Mouse (Mus musculus) adrenal gland, postnatal 10 days (tissue): ENCODE measurements around the gene Mpig6b. TPM values are rescaled to one million over a fixed set of nuclear protein-coding genes. Genes with fewer than 3 reads are reported as not detected.

ENCODE experiments used
- DNase-seq: peaks from one replicate; pipeline ENCODE4 v3.0.0; 2021; ENCODE audit warnings: mixed read lengths
- total RNA-seq, 2 experiments: library from RNA; stranded (reverse); gene quantifications; 2 replicates each; pipeline ENCODE4 v1.2.3; 2021

The Mpig6b gene
- total RNA-seq, 2 experiments from 2014 or later = 0.24 to 0.30 TPM

DNA sequence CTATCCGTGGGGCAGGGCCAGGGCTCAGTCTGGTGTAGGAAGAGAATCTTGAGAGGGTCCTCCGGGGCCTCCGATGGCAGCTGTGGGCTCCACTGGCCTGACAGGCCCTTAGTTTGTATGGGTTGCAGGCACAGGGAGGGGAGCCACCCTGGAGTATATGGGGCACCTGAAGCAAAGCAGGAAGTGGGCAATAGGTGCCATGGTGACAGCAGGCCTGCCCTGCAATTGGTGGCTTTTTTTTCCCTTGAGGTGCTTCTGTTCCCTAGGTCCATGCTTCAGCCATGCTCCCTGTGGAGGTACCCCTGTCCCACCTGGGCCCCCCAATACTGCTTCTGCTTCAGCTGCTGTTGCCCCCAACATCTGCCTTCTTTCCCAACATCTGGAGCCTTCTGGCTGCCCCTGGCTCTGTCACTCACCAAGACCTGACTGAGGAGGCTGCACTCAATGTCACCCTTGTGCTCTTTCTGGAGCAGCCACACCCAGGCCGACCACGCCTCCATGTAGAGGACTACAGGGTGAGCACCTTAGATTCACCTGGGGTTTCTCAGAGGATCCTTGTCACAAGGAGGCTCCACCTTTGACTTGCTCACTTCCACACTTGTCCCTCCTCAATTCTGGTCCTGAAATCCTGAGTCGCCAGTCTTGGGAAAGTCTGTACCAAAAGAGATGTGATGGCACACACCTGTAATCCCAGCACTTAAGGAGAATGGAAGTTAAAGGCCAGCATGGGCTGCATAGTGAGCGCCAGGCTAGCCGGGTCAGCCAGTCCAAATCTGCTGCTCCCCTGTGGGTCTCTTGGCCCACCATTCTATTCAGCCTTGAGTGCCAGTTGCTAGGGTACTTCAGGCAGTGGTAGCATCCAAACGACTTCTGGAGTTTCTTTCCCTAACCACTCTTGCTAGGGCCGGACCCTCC lies 48.9 kb downstream of the Mpig6b start:
- DNase-seq = no peak

DNA sequence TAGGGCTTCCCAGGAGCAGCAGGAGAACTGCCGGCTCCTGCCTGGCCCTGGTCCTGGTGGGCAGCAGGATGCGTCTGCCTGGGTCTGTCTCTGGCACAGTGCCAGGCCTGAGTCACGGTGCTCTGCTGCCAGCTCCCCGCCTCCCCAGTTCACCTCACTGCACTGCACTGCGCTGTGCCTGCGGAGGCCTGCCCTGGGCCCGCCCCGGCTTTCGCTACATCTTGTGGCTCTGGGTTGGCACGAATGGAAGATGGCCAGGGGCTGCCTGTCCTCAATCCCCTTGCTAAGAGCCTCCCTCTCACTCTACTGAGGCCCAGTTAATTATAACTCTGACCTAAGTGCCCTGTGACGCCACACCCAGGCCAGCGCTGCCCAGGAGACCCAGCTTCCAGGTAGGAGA lies 49.6 kb downstream of the Mpig6b start, which contains the start of gene Vwa7:
TSS of gene Vwa7 (plus strand) at position 204 of the 400 bp plus-strand sequence.
- DNase-seq = peak; percentile 74

DNA sequence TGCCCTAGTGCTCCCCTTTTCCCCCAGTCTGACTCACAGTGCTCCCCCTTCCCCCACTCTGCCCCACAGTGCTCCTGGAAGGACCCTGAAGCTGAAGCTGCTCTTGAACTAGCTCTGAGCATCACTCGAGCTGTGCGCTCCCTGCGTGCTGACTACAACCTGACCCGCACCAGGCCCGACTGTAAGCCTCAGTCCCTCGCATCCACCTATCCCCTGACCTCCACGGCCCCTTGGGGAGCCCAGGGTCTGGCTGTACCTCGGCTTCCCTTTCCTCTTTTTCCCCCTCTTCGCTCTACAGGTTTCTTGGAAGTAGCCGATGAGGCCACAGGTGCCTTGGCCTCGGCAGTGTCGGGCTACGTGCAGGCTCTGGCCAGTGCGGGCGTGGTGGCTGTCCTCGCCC lies 50.7 kb downstream of the Mpig6b start:
- no peak for DNase-seq

DNA sequence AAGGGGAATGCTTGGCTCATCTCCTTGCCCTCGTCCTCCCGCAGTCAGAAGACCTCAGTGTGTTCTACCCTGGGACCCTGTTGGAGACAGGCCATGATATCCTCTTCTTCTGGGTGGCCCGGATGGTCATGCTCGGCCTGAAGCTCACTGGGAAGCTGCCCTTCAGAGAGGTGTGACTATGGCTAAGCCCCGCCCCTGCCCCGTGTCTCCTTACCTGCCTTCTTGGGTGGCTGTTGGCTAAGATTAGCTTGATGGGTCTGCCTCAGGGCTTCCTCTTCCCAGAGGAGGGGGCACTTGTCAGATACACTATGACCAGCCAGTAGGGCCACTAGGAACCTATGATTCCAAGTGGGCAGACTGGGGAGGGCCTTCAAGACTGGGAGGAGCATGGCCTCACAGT lies 52.8 kb downstream of the Mpig6b start:
- no peak for DNase-seq

Other genes with a start within 250 kb of the Mpig6b start
- gene Stk19, start 229.2 kb downstream of the Mpig6b start, total RNA-seq = 10 to 100 TPM; 31.8 to 33.0 TPM
- 10 to 100 TPM; 45.1 to 52.2 TPM for gene Dxo, start 229.2 kb downstream of the Mpig6b start, total RNA-seq
- gene Skiv2l, start 216.0 kb downstream of the Mpig6b start, total RNA-seq = 10 to 100 TPM; 49.2 to 60.8 TPM
- gene Nelfe, start 215.8 kb downstream of the Mpig6b start, total RNA-seq = 10 to 100 TPM; 44.2 to 48.4 TPM
- gene Cfb, start 203.7 kb downstream of the Mpig6b start, total RNA-seq = 100 to 1,000 TPM; 158 to 363 TPM
- gene Zbtb12, start 186.7 kb downstream of the Mpig6b start, total RNA-seq = 10 to 100 TPM; 13.5 to 17.8 TPM
- gene Gm20547, start 184.1 kb downstream of the Mpig6b start, total RNA-seq = under 1 TPM in 1 of 2 experiments, not detected in 1; 0.21 TPM
- gene C2, start 167.9 kb downstream of the Mpig6b start, total RNA-seq = 10 to 100 TPM; 41.1 TPM
- gene Ehmt2, start 167.7 kb downstream of the Mpig6b start, total RNA-seq = 100 to 1,000 TPM; 113 to 137 TPM
- 1 to 10 TPM in 1 of 2 experiments, under 1 TPM in 1; 1.00 to 1.2 TPM for gene Slc44a4, start 151.7 kb downstream of the Mpig6b start, total RNA-seq
- gene Neu1, start 134.9 kb downstream of the Mpig6b start, total RNA-seq = 10 to 100 TPM; 18.6 to 24.2 TPM
- 10 to 100 TPM; 16.4 to 32.9 TPM for gene Hspa1b, start 106.9 kb downstream of the Mpig6b start, total RNA-seq
- not detected for gene Gm20481, start 96.3 kb downstream of the Mpig6b start, total RNA-seq
- 10 to 100 TPM in 1 of 2 experiments, 1 to 10 TPM in 1; 7.3 to 13.6 TPM for gene Hspa1a, start 94.0 kb downstream of the Mpig6b start, total RNA-seq
- 1 to 10 TPM in 1 of 2 experiments, under 1 TPM in 1; 0.75 to 1.4 TPM for gene Hspa1l, start 93.5 kb downstream of the Mpig6b start, total RNA-seq
- gene Lsm2, start 84.3 kb downstream of the Mpig6b start, total RNA-seq = 10 to 100 TPM; 39.0 to 42.8 TPM
- gene Vars, start 65.2 kb downstream of the Mpig6b start, total RNA-seq = 10 to 100 TPM; 56.5 to 63.0 TPM
- gene Vwa7, start 49.6 kb downstream of the Mpig6b start, total RNA-seq = 1 to 10 TPM in 1 of 2 experiments, under 1 TPM in 1; 0.72 to 1.5 TPM
- gene Sapcd1, start 38.2 kb downstream of the Mpig6b start, total RNA-seq = 1 to 10 TPM; 1.1 to 1.6 TPM
- 1 to 10 TPM; 2.3 to 5.0 TPM for gene Msh5, start 19.4 kb downstream of the Mpig6b start, total RNA-seq
- gene Clic1, start 16.2 kb downstream of the Mpig6b start, total RNA-seq = 100 to 1,000 TPM in 1 of 2 experiments, 10 to 100 TPM in 1; 95.6 to 105 TPM
- gene Ddah2, start 7.1 kb downstream of the Mpig6b start, total RNA-seq = 10 to 100 TPM; 35.2 to 51.7 TPM
- gene Ly6g6c, start 796 bp downstream of the Mpig6b start, total RNA-seq = not detected
- under 1 TPM in 1 of 2 experiments, not detected in 1; 0.27 TPM for gene Ly6g6e, start 10.7 kb upstream of the Mpig6b start, total RNA-seq
- gene Ly6g6d, start 11.9 kb upstream of the Mpig6b start, total RNA-seq = 1 to 10 TPM; 1.1 to 2.2 TPM
- gene Ly6g6f, start 19.4 kb upstream of the Mpig6b start, total RNA-seq = under 1 TPM in 1 of 2 experiments, not detected in 1; 0.48 TPM
- 10 to 100 TPM; 77.2 to 91.4 TPM for gene Abhd16a, start 23.1 kb upstream of the Mpig6b start, total RNA-seq
- not detected for gene Ly6g5c, start 42.1 kb upstream of the Mpig6b start, total RNA-seq
- gene Ly6g5b, start 49.2 kb upstream of the Mpig6b start, total RNA-seq = under 1 TPM; 0.30 to 0.91 TPM
- 10 to 100 TPM; 10.8 to 11.4 TPM for gene Gpank1, start 55.3 kb upstream of the Mpig6b start, total RNA-seq
- gene Csnk2b, start 55.9 kb upstream of the Mpig6b start, total RNA-seq = 100 to 1,000 TPM; 198 to 200 TPM
- 10 to 100 TPM; 26.0 to 28.5 TPM for gene D17H6S53E, start 60.2 kb upstream of the Mpig6b start, total RNA-seq
- 100 to 1,000 TPM in 1 of 2 experiments, 10 to 100 TPM in 1; 44.8 to 115 TPM for gene Apom, start 65.9 kb upstream of the Mpig6b start, total RNA-seq
- 100 to 1,000 TPM; 300 to 349 TPM for gene Bag6, start 69.0 kb upstream of the Mpig6b start, total RNA-seq
- 100 to 1,000 TPM; 182 to 212 TPM for gene Prrc2a, start 98.7 kb upstream of the Mpig6b start, total RNA-seq
- 1 to 10 TPM; 6.6 to 6.8 TPM for gene Aif1, start 109.9 kb upstream of the Mpig6b start, total RNA-seq
- gene Lst1, start 122.3 kb upstream of the Mpig6b start, total RNA-seq = 10 to 100 TPM in 1 of 2 experiments, 1 to 10 TPM in 1; 10.0 to 10.5 TPM
- 10 to 100 TPM; 11.5 to 12.6 TPM for gene Ltb, start 128.3 kb upstream of the Mpig6b start, total RNA-seq
- 1 to 10 TPM; 1.3 to 1.4 TPM for gene Tnf, start 135.8 kb upstream of the Mpig6b start, total RNA-seq
- under 1 TPM; 0.81 to 0.97 TPM for gene Lta, start 139.2 kb upstream of the Mpig6b start, total RNA-seq
- 1 to 10 TPM in 1 of 2 experiments, not detected in 1; 1.3 TPM for gene Gm16181, start 154.7 kb upstream of the Mpig6b start, total RNA-seq
- 1 to 10 TPM; 5.6 to 9.4 TPM for gene Atp6v1g2, start 167.5 kb upstream of the Mpig6b start, total RNA-seq
- gene Nfkbil1, start 169.6 kb upstream of the Mpig6b start, total RNA-seq = 10 to 100 TPM; 17.3 to 17.5 TPM
- gene Ddx39b, start 175.6 kb upstream of the Mpig6b start, total RNA-seq = 100 to 1,000 TPM; 189 to 235 TPM
- gene H2-D1, start 196.5 kb upstream of the Mpig6b start, total RNA-seq = 100 to 1,000 TPM; 105 to 116 TPM